Mouse (Mus musculus) gastrocnemius, postnatal 25 days (tissue): ENCODE results near the gene Nme2. TPM values are rescaled to one million over a fixed set of nuclear protein-coding genes. Genes with fewer than 3 reads are reported as not detected.
A peak's percentile ranks its signal among the peaks of the same experiment; 100 is the strongest.
"Not testable (repeated sequence)": the region's sequence is repeated elsewhere in the genome, so short reads cannot be mapped to it uniquely, and the experiment has no call there.

ENCODE experiments used
- DNase-seq: peaks from one replicate; pipeline ENCODE4 v3.0.0; 2022
- total RNA-seq, 2 experiments: library from RNA; stranded (reverse); gene quantifications; 1 replicate in 1 of 2; 2 replicates in 1 of 2; pipeline ENCODE4 v1.2.3; 2021

The Nme2 gene
- total RNA-seq, 2 experiments from 2014 or later: 496 to 573 TPM

GRCm38 (mm10) chr11:93968005-93968847 lies 12.2 kb upstream of the Nme2 start, which contains the start of the genes Gm20390 and Nme1:
Gene Gm20390, minus strand, starts transcription at chr11:93968293.
Gene Nme1, minus strand, starts transcription at chr11:93968521.
- DNase-seq: peak; percentile 95

- no peak for DNase-seq
These were observed 11.3 kb upstream of the Nme2 start for GRCm38 (mm10) chr11:93967381-93967780.

- DNase-seq: no peak
These were observed 9.3 kb upstream of the Nme2 start for GRCm38 (mm10) chr11:93965391-93965790.

DNA sequence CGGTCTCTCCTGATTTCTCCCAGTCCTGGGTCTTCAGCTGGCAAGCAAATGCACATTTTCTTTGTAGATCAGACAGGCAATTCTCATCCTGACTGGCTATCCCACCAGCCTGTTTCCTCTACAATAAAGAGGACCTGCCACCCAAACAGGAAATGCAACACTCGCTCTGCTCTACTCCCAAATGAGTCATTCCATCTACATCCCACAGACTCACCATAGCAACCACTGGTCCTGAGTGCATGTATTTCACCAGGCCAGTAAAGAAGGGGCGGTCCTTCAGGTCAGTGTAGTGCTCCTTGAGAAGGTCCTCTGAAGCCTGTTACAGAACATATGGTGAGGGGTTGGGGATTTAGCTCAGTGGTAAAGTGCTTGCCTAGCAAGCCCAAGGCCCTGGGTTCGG lies 7.0 kb upstream of the Nme2 start:
- peak; percentile 17 for DNase-seq

DNA sequence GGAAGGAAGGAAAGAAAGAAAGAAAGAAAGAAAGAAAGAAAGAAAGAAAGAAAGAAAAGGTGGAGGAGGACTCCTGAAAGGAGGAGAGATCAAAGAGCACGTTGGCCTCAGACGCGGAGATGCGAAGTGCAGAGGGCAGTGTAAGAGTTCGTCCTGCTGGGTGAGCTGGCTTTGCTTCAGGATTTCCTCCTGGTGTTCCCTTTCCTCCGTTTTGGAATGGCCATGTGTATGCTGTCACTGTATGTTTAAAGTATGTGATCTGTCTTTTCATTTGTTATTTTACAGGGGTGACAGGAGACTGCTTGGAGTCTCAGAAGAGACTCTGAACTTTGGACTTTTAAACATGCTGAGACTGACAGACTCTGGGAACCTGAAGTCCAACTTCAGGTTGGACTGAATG lies 5.4 kb upstream of the Nme2 start:
- DNase-seq: no peak

DNA sequence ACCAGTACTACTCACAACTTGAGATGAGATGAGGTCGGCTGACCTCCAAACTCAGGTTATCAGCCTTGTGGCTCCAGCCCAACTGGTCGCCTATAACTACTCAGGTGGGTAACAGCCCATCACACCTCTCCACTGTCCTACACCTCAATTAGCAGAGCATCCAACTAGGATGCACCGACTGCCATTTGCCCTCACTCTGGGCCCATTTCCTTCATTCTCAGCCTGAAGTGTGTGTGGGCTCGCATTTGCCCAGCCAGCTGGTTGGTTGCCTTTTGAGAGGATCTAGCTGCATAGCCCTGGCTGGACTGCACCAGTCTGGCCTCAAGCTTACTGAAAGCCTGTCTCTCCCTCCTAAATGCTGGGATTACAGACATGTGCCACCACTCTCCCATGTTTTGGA lies 1.7 kb upstream of the Nme2 start:
- DNase-seq: no peak

DNA sequence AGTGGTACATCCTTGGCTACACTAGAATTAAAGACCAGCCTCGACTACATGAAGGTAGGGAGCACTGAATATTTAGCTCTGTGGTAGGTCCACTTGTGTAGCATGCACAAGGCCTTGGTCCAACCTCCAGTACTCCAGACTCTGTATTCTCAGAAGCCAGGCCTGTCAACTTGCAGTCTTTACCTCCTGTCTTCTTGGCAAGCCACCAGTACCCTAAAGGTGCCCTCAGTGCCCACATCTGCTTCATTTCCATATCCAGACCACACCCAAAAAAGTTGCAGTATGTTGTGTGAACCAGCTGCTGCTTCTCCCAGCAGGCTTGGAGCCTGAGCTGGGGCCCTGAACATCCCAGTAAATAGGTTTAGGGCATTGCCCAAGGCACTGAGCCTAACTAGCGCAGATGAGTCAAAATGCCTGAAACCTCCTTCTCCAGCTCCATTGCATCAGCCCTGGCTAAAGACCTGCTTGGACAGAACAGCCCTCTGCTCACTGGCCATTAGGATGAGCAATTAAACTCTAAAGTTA lies 1.0 kb upstream of the Nme2 start:
- DNase-seq: no peak

- peak; percentile 94 for DNase-seq
These were observed 556 bp downstream of the Nme2 start for GRCm38 (mm10) chr11:93955256-93956150.

- DNase-seq: no peak
These were observed 1.3 kb downstream of the Nme2 start for GRCm38 (mm10) chr11:93954738-93955255.

DNA sequence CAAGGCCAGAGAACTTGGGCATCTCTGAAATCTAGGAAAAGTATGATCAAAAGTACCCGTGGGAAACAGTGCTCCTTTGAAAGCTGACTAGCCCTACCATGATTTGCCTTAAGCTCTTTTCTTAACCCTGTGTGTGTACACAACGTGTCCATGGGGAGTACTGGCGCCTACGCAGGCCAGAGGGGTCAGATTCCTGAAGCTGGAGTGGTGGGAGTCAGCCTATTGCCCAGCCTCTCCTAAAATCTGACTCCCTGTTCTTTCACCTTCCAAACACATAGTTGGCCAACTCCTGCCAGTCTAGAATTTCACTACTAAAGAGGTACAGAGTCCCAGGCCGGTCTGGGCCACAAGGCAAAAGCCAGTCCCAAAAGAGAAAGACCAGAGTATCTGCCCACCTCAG lies 3.7 kb downstream of the Nme2 start:
- peak; percentile 26 for DNase-seq

DNA sequence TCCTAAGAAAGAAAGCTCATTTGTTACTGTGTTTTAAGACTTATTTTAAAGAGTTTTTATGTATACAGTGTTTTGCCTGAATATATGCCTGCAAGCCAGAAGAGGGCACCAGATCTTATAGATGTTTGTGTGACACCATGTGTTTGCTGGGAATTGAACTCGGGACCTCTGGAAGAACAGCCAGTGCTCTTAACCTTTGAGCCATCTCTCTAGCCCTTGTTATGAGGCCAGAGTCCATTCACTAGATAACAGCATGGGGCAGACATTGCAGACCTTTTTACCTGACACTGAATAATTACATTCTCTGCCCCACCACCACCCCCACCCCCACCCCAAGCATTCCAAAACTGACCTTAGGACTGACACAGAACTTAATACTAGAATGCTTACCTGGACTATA lies 6.0 kb downstream of the Nme2 start:
- no peak for DNase-seq

DNA sequence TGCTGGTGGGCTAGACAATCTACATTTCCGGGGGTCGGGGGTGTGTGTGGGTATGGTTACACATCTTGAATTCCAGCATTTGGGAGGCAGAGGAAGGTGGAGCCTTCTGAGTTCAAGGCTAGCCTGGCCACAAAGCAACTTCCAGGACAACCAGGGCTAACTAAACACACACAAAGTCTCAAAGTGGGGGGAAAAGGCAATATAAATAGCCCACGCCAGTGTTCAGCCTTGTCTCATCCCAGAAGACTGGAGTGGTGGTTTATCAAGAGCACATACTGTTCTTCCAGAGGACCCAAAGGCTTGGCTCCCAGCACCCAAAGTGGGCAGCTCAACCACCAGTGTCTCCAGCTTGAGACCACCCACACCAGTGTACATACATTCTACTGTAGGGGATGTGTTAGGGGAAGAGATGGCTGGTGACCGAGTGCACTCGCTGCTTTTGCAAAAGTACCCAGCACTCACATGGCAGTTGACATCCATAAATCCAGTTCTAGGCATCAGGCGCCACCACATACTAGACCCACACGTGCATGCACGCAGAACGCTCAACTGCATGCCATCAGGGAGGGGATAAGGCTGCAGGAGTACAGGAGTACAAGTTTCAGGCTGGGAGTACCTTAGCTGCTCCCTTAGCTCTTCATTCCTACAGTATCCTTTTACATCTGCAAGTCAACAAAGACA lies 7.0 kb downstream of the Nme2 start:
- DNase-seq: no peak

DNA sequence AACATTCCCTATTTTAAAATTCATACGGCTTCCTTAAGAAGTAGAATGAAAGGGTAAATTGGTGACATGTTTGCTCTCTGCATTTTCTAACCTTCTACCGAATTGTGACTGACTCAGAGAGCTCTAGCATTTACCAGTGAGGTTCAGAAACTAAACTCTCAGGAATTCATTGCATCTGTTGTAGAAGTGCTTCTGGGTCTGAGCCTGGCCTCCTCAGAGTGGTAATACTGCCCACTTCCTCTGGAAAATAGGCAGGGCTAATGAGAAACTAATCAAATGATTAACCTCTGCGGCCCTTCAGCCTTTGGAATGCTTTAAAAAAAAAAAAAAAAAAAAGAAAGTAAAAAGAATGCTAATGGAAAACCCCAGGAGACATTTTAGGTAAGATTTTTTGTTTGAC lies 11.1 kb downstream of the Nme2 start:
- DNase-seq: no peak

- no peak for DNase-seq
These were observed 15.2 kb downstream of the Nme2 start for GRCm38 (mm10) chr11:93940906-93941305.

DNA sequence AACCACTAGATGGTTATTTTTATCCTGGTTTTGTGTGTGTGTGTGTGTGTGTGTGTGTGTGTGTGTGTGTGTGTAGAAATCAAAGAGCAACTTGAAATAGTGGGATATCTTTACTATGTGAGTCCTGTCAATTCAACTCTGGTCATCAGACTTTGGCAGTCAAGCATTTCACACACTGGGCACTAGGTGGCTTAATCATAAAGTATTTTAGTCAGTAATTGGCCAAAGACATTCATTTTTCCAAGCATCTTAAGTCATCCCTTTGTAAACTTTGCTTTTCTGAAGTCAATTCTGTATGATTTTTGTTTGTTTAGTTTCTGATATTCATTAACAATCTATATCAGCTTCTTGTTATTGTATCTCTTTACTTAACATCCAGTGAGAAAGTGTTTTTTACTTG lies 27.0 kb downstream of the Nme2 start:
- DNase-seq: no peak

DNA sequence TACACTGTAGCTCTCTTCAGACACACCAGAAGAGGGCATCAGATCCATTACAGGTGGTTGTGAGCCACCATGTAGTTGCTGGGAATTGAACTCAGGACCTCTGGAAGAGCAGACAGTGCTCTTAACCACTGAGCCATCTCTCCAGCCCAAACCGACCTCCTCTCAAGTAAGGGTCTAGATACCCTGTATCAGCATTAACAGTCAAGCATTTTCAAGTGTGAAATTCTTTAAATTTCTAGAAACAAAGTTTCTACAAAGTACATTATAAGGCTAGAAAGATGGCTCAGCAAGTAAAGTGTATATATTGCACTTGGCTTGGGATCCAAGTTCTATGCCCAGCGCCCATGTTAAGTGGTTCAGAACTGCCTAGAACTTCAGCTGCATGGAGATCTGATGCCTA lies 41.0 kb downstream of the Nme2 start:
- DNase-seq: not testable (repeated sequence)

DNA sequence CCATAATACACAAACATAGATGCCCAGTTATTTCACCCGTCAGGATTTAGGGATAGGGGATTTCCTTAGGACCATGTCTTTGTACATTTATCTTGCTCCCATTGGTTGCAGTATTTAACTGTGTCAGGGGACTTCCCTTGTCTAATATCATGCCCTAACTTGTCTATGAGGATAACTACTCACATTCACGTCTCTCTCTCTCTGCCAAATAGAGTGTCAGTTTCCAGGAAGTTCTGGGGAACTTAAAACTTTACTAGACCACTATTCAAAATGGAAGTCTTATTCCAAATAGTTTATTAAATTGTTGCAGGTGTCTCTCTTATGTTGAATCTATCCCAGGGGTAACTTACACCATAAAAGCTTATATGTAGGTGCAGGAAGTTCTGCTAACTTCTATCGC lies 44.5 kb downstream of the Nme2 start:
- no peak for DNase-seq

- DNase-seq: no peak
These were observed 47.2 kb downstream of the Nme2 start for GRCm38 (mm10) chr11:93908829-93909228.

- no peak for DNase-seq
These were observed 48.2 kb downstream of the Nme2 start for GRCm38 (mm10) chr11:93907839-93908238.

DNA sequence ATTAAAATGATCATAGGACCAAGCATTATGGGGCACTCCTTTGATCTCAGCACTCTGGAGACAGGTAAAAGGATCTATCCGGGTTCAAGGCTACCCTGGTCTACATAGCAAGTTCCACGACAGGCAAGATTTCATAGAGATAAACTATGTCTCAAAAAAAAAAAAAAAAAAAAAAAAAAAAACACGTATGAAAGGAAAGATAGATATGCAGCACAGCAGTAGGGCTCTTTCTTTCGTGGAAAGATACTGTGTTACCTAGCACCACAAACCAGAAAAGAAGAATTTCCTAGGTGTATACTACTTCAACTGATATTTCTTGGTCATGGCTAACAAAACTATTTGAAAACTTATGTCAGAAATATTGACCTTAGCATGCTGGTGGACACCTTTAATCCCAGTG lies 49.2 kb downstream of the Nme2 start:
- DNase-seq: no peak
